ENCODE assay signal across 31 mouse cellular contexts in genomic region chr17:47459341-47459919, GRCm38 (mm10). TPM values are rescaled to one million over a fixed set of nuclear protein-coding genes. Genes with fewer than 3 reads are reported as not detected.
A peak's percentile ranks its signal among the peaks of the same experiment; 100 is the strongest.
DNase-seq lines count a peak whose midpoint lies in the region; ATAC-seq and TF ChIP-seq lines count a peak whose summit lies in the region.
"Had no signal": no experiment of that assay in that cellular context is flagged by ENCODE, and none has a peak within 500 bp of the region (broad histone marks: within the 10 kb centered on the region; RNA-seq: fewer than 3 reads in every experiment).

No protein-coding gene starts in this region.

- H3K9me3 ChIP-seq in liver, postnatal 0 days (ENCODE audit: low read length): no peaks in the 10 kb centered on the region
- no peaks in the 10 kb centered on the region for H3K9me3 ChIP-seq in megakaryocyte, embryonic 14.5 days
- H3K9me3 ChIP-seq: embryonic facial prominence, embryonic 10.5 days; embryonic facial prominence, embryonic 15.5 days; forebrain, embryonic 12.5 days; heart, embryonic 12.5 days; hindbrain, embryonic 13.5 days; limb, embryonic 12.5 days; neural tube, embryonic 15.5 days had no signal

- no peak for TF ChIP-seq CTCF in liver, adult 2 months (IDR thresholded peaks at IDR 0.05; ENCODE audit: low read depth, low read length)
- TF ChIP-seq CTCF in liver, postnatal 0 days (IDR thresholded peaks at IDR 0.05; ENCODE audit: low read depth): no peak

- H3K4me3 ChIP-seq in liver, adult 2 months (ENCODE audit: insufficient read depth, low read depth, low read length): no peak overlapping the region
- H3K4me3 ChIP-seq in liver, postnatal 0 days (ENCODE audit: low read depth, low read length): no peak overlapping the region
- peak overlapping the region; percentile 12 for H3K4me3 ChIP-seq in megakaryocyte, embryonic 14.5 days (replicated peaks)
- H3K4me3 ChIP-seq: embryonic facial prominence, embryonic 10.5 days; embryonic facial prominence, embryonic 15.5 days; forebrain, embryonic 12.5 days; heart, embryonic 12.5 days; hindbrain, embryonic 13.5 days; limb, embryonic 12.5 days; neural tube, embryonic 15.5 days had no signal

- H3K4me2 ChIP-seq in liver, postnatal 0 days (ENCODE audit: low read depth, low read length): no peak overlapping the region
- H3K4me2 ChIP-seq: embryonic facial prominence, embryonic 15.5 days; forebrain, embryonic 12.5 days; heart, embryonic 12.5 days; hindbrain, embryonic 13.5 days; limb, embryonic 12.5 days; liver, embryonic 11.5 days; neural tube, embryonic 15.5 days had no signal

- WGBS in liver, adult 2 months: 15% methylated on average over 3 of the region's 3 CpGs
- WGBS in liver, postnatal 0 days (ENCODE audit: insufficient replicate concordance): 45% methylated on average over 3 of the region's 3 CpGs

- peak; percentile 51 for DNase-seq in liver, adult 2 months (ENCODE audit: extremely low read depth, low read depth, low spot score)
- DNase-seq in liver, postnatal 0 days: no peak
- DNase-seq in layer of hippocampus, postnatal 36 days: no peak
- no peak for DNase-seq in cerebellum, postnatal 4 days (ENCODE audit: low spot score in 2 of 2)
- DNase-seq: adrenal gland, adult 8-10 months; B cell, adult 2 months; cerebellum, adult 2 months; cerebellum, postnatal 14 days; forebrain, postnatal 0 days; gastrocnemius, postnatal 10 days; heart, postnatal 4 days; kidney, adult 11 months; kidney, postnatal 14 days; layer of hippocampus, adult 9-11 months; midbrain, embryonic 14.5 days; retina, postnatal 1 day; right cerebral cortex, postnatal 14 days; thymus, adult 2 months; thymus, postnatal 36 days had no signal

- peaks cover 50% of the 10 kb centered on the region for H3K4me1 ChIP-seq in liver, adult 2 months (ENCODE audit: control insufficient read depth, insufficient read depth, low read length)
- peaks cover 33% of the 10 kb centered on the region for H3K4me1 ChIP-seq in liver, postnatal 0 days (ENCODE audit: insufficient read depth)
- peaks cover 27% of the 10 kb centered on the region for H3K4me1 ChIP-seq in megakaryocyte, embryonic 14.5 days
- H3K4me1 ChIP-seq: forebrain, embryonic 12.5 days; hindbrain, embryonic 13.5 days; limb, embryonic 12.5 days; neural tube, embryonic 15.5 days had no signal

- H3K27ac ChIP-seq in liver, adult 2 months (replicated peaks; ENCODE audit: insufficient read depth, low read depth, low read length): no peak overlapping the region
- no peak overlapping the region for H3K27ac ChIP-seq in liver, postnatal 0 days (ENCODE audit: low read depth)
- H3K27ac ChIP-seq: embryonic facial prominence, embryonic 10.5 days; embryonic facial prominence, embryonic 15.5 days; forebrain, embryonic 12.5 days; hindbrain, embryonic 13.5 days; limb, embryonic 12.5 days; neural tube, embryonic 15.5 days had no signal

- no peak for TF ChIP-seq EP300 in liver, postnatal 0 days (IDR thresholded peaks at IDR 0.05; ENCODE audit: low read depth)

- no peak overlapping the region for H3K9ac ChIP-seq in liver, adult 2 months (ENCODE audit: low read depth, low read length)
- H3K9ac ChIP-seq in liver, postnatal 0 days (replicated peaks): no peak overlapping the region
- H3K9ac ChIP-seq: embryonic facial prominence, embryonic 15.5 days; forebrain, embryonic 12.5 days; forebrain, postnatal 0 days; heart, embryonic 12.5 days; hindbrain, embryonic 13.5 days; limb, embryonic 12.5 days; neural tube, embryonic 15.5 days had no signal

- peaks cover 12% of the 10 kb centered on the region; the same call in 1 of the 2 replicates for H3K79me2 ChIP-seq in liver, adult 2 months (ENCODE audit: control insufficient read depth, insufficient read depth, low read length)

- H3K27me3 ChIP-seq in liver, adult 2 months (ENCODE audit: control insufficient read depth, insufficient read depth, low read length): no peaks in the 10 kb centered on the region
- no peaks in the 10 kb centered on the region for H3K27me3 ChIP-seq in liver, postnatal 0 days (ENCODE audit: insufficient read depth, low read length)
- H3K27me3 ChIP-seq in megakaryocyte, embryonic 14.5 days (replicated peaks): peaks cover 35% of the 10 kb centered on the region
- H3K27me3 ChIP-seq: embryonic facial prominence, embryonic 15.5 days had no signal

- no peak for TF ChIP-seq POLR2A in liver, adult 2 months (IDR thresholded peaks at IDR 0.05; ENCODE audit: extremely low read depth, insufficient read depth, low read length)

- H3K36me3 ChIP-seq in liver, adult 2 months (ENCODE audit: control insufficient read depth, insufficient read depth, low read length): no peaks in the 10 kb centered on the region
- 0 out of 2 replicates have a peak, but pooled peaks cover 2% of the 10 kb centered on the region for H3K36me3 ChIP-seq in liver, postnatal 0 days (replicated peaks; ENCODE audit: insufficient read depth, low read length)
- H3K36me3 ChIP-seq in megakaryocyte, embryonic 14.5 days (replicated peaks; ENCODE audit: low read length): no peaks in the 10 kb centered on the region
- H3K36me3 ChIP-seq: embryonic facial prominence, embryonic 10.5 days; embryonic facial prominence, embryonic 15.5 days; forebrain, embryonic 12.5 days; heart, embryonic 12.5 days; hindbrain, embryonic 13.5 days; limb, embryonic 12.5 days; neural tube, embryonic 15.5 days had no signal

- ATAC-seq in liver, postnatal 0 days: no peak
- no peak for ATAC-seq in megakaryocyte, adult 5-6 weeks (ENCODE audit: poor library complexity, severe bottlenecking)
- ATAC-seq in megakaryocyte-erythroid progenitor cell, adult 5-6 weeks (replicated peaks; ENCODE audit: low FRiP score, low TSS enrichment, poor library complexity, severe bottlenecking): peak; percentile 58
- ATAC-seq: forebrain, postnatal 0 days had no signal

RNA-seq across cellular contexts. Expression of gene 1700001C19Rik, which starts 22.3 kb away (rescaled TPM):
- total RNA-seq in liver, adult 2 months (2014; rRNA removed): 12.2 and 16.2 TPM in 2 replicates
- polyA plus RNA-seq in liver, adult 2 months (2012; rRNA removed): 11.7 and 12.2 TPM in 2 replicates
- polyA plus RNA-seq in liver, postnatal 0 days (2015; fragmentation: Nextera tagmentation; extraction: Ambion mirVana): 7.5 and 7.8 TPM in 2 replicates
- polyA plus RNA-seq in megakaryocyte, embryonic 14.5 days (2012; ENCODE audit: insufficient read depth, low replicate concordance): not detected in 2 replicates
- total RNA-seq in megakaryocyte, adult 5-6 weeks (2015): not detected in 2 replicates
- total RNA-seq in megakaryocyte, adult 5-6 weeks (2017): not detected in 2 replicates
- total RNA-seq in megakaryocyte-erythroid progenitor cell, adult 5-6 weeks (2014; fragmentation: Nextera tagmentation): not detected in 2 replicates
- total RNA-seq in megakaryocyte-erythroid progenitor cell, adult 5-6 weeks (2017): not detected in 2 replicates
- not detected for total RNA-seq in layer of hippocampus, postnatal 36 days (2021)
- total RNA-seq: gastrocnemius, postnatal 10 days had no signal
- polyA plus RNA-seq: embryonic facial prominence, embryonic 10.5 days had no signal

RNA-seq across cellular contexts. Expression of gene AI661453, which starts 23.0 kb away (rescaled TPM):
- total RNA-seq in liver, adult 2 months (2014; rRNA removed): 2.4 and 6.2 TPM in 2 replicates
- 5.7 and 6.3 TPM in 2 replicates for polyA plus RNA-seq in liver, adult 2 months (2012; rRNA removed)
- 1.0 and 1.6 TPM in 2 replicates for polyA plus RNA-seq in liver, postnatal 0 days (2015; fragmentation: Nextera tagmentation; extraction: Ambion mirVana)
- 0.44 and 0.48 TPM in 2 replicates for polyA plus RNA-seq in megakaryocyte, embryonic 14.5 days (2012; ENCODE audit: insufficient read depth, low replicate concordance)
- 0.25 and 0.38 TPM in 2 replicates for total RNA-seq in megakaryocyte, adult 5-6 weeks (2015)
- 0.16 TPM in 1 of 2 replicates, not detected in the other for total RNA-seq in megakaryocyte, adult 5-6 weeks (2017)
- 0.67 and 1.1 TPM in 2 replicates for total RNA-seq in megakaryocyte-erythroid progenitor cell, adult 5-6 weeks (2014; fragmentation: Nextera tagmentation)
- total RNA-seq in megakaryocyte-erythroid progenitor cell, adult 5-6 weeks (2017): 0.04 TPM in 1 of 2 replicates, not detected in the other
- under 1 TPM; 0.10 to 0.33 TPM for total RNA-seq in layer of hippocampus, postnatal 36 days (2021)

RNA-seq across cellular contexts. Expression of gene Taf8, which starts 42.7 kb away (rescaled TPM):
- 8.2 and 8.7 TPM in 2 replicates for total RNA-seq in liver, adult 2 months (2014; rRNA removed)
- polyA plus RNA-seq in liver, adult 2 months (2012; rRNA removed): 7.8 and 9.6 TPM in 2 replicates
- polyA plus RNA-seq in liver, postnatal 0 days (2015; fragmentation: Nextera tagmentation; extraction: Ambion mirVana): 6.5 and 8.1 TPM in 2 replicates
- 8.7 and 11.5 TPM in 2 replicates for polyA plus RNA-seq in megakaryocyte, embryonic 14.5 days (2012; ENCODE audit: insufficient read depth, low replicate concordance)
- total RNA-seq in megakaryocyte, adult 5-6 weeks (2015): 16.3 and 19.3 TPM in 2 replicates
- 44.0 and 57.5 TPM in 2 replicates for total RNA-seq in megakaryocyte, adult 5-6 weeks (2017)
- 30.6 and 34.8 TPM in 2 replicates for total RNA-seq in megakaryocyte-erythroid progenitor cell, adult 5-6 weeks (2014; fragmentation: Nextera tagmentation)
- total RNA-seq in megakaryocyte-erythroid progenitor cell, adult 5-6 weeks (2017): 30.5 and 45.8 TPM in 2 replicates
- 10 to 100 TPM; 20.9 to 22.3 TPM for total RNA-seq in layer of hippocampus, postnatal 36 days (2021)

RNA-seq across cellular contexts. Expression of gene Ccnd3, which starts 45.4 kb away (rescaled TPM):
- 16.8 and 23.4 TPM in 2 replicates for total RNA-seq in liver, adult 2 months (2014; rRNA removed)
- 39.1 and 41.8 TPM in 2 replicates for polyA plus RNA-seq in liver, adult 2 months (2012; rRNA removed)
- polyA plus RNA-seq in liver, postnatal 0 days (2015; fragmentation: Nextera tagmentation; extraction: Ambion mirVana): 249 and 250 TPM in 2 replicates
- polyA plus RNA-seq in megakaryocyte, embryonic 14.5 days (2012; ENCODE audit: insufficient read depth, low replicate concordance): 872 and 1,542 TPM in 2 replicates
- 315 and 324 TPM in 2 replicates for total RNA-seq in megakaryocyte, adult 5-6 weeks (2015)
- total RNA-seq in megakaryocyte, adult 5-6 weeks (2017): 155 and 184 TPM in 2 replicates
- total RNA-seq in megakaryocyte-erythroid progenitor cell, adult 5-6 weeks (2014; fragmentation: Nextera tagmentation): 157 and 169 TPM in 2 replicates
- 31.3 and 51.3 TPM in 2 replicates for total RNA-seq in megakaryocyte-erythroid progenitor cell, adult 5-6 weeks (2017)
- 10 to 100 TPM; 35.2 to 44.3 TPM for total RNA-seq in layer of hippocampus, postnatal 36 days (2021)

RNA-seq across cellular contexts. Expression of gene Guca1a, which starts 59.0 kb away (rescaled TPM):
- total RNA-seq in liver, adult 2 months (2014; rRNA removed): 0.55 and 2.3 TPM in 2 replicates
- 2.7 and 2.8 TPM in 2 replicates for polyA plus RNA-seq in liver, adult 2 months (2012; rRNA removed)
- polyA plus RNA-seq in liver, postnatal 0 days (2015; fragmentation: Nextera tagmentation; extraction: Ambion mirVana): 1.5 TPM in 2 replicates
- 4.2 and 5.0 TPM in 2 replicates for polyA plus RNA-seq in megakaryocyte, embryonic 14.5 days (2012; ENCODE audit: insufficient read depth, low replicate concordance)
- 6.3 and 7.0 TPM in 2 replicates for total RNA-seq in megakaryocyte, adult 5-6 weeks (2015)
- 1.3 and 1.4 TPM in 2 replicates for total RNA-seq in megakaryocyte, adult 5-6 weeks (2017)
- not detected in 2 replicates for total RNA-seq in megakaryocyte-erythroid progenitor cell, adult 5-6 weeks (2014; fragmentation: Nextera tagmentation)
- total RNA-seq in megakaryocyte-erythroid progenitor cell, adult 5-6 weeks (2017): not detected in 2 replicates
- not detected for total RNA-seq in layer of hippocampus, postnatal 36 days (2021)
- total RNA-seq: forebrain, postnatal 0 days; left cerebral cortex, postnatal 25 days had no signal

Comparison
In these comparisons a context has a peak if more than half of its experiments do, and no peak if none do; other contexts are left out.
1. RNA of gene 1700001C19Rik, which starts 22.3 kb away (total RNA-seq): 12.2 to 16.2 TPM in liver, adult 2 months; not detected in megakaryocyte, adult 5-6 weeks, not detected in megakaryocyte-erythroid progenitor cell, adult 5-6 weeks and not detected in layer of hippocampus, postnatal 36 days; every median in the first group is over 10 times any median in the second.